Mouse (Mus musculus) midbrain, embryonic 14.5 days (tissue): ENCODE results near the gene Pou5f1. TPM values are rescaled to one million over a fixed set of nuclear protein-coding genes. Genes with fewer than 3 reads are reported as not detected.

Source experiments
- ATAC-seq: fragments of 200-750 bp; cut with Nextera tagmentation; 2 replicates; pipeline ENCODE4 v1.8.0; 2017; ENCODE audit warnings: moderate number of reproducible peaks, moderate library complexity; ENCODE audit not compliant: low FRiP score, low TSS enrichment
- DNase-seq: peaks from one replicate; pipeline ENCODE4 v3.0.0-alpha.2; 2015
- H3K27ac ChIP-seq: fragments of 300-500 bp; sonication (generic); replicated peaks from 2 replicates; pipeline ENCODE4 v1.5.1; 2014; ENCODE audit warnings: mild to moderate bottlenecking, low read depth, low read length, moderate library complexity
- H3K27me3 ChIP-seq: fragments of 300-500 bp; sonication (generic); 2 replicates; pipeline ENCODE4 v1.6.1; 2014; ENCODE audit warnings: low read length, control low read depth, mixed read lengths; ENCODE audit not compliant: control insufficient read depth, insufficient read depth
- H3K36me3 ChIP-seq: fragments of 300-500 bp; sonication (generic); 2 replicates; pipeline ENCODE4 v1.6.1; 2014; ENCODE audit warnings: low read length, control low read depth; ENCODE audit not compliant: control insufficient read depth, insufficient read depth
- H3K4me1 ChIP-seq: fragments of 300-500 bp; sonication (generic); 2 replicates; pipeline ENCODE4 v1.6.1; 2014; ENCODE audit warnings: mild to moderate bottlenecking, antibody characterized with exemption, low read length, control low read depth; ENCODE audit not compliant: control insufficient read depth, insufficient read depth
- H3K4me2 ChIP-seq: fragments of 300-500 bp; sonication (generic); 2 replicates; pipeline ENCODE4 v1.6.1; 2014; ENCODE audit warnings: mild to moderate bottlenecking, low read length, moderate library complexity
- H3K4me3 ChIP-seq: fragments of 300-500 bp; sonication (generic); replicated peaks from 2 replicates; pipeline ENCODE4 v1.5.1; 2014; ENCODE audit warnings: low read depth, low read length
- H3K9ac ChIP-seq: fragments of 300-500 bp; sonication (generic); replicated peaks from 2 replicates; pipeline ENCODE4 v1.6.1; 2014; ENCODE audit warnings: mild to moderate bottlenecking, low read length, moderate library complexity
- H3K9me3 ChIP-seq: fragments of 300-500 bp; sonication (generic); 2 replicates; pipeline ENCODE4 v1.6.1; 2016; ENCODE audit warnings: low read length, control low read depth, mixed read lengths; ENCODE audit not compliant: control insufficient read depth
- WGBS: fragments of 180-500 bp; shearing (Covaris S2); extraction: QIAGEN DNeasy Blood & Tissue Kit; methylation state at CpG from one replicate; pipeline ENCODE4 v1.1.7; 2014; 5-methylcytosine and 5-hydroxymethylcytosine counted together
- polyA plus RNA-seq: library from polyadenylated mRNA; unstranded; fragments of >200 nt; fragmentation: Nextera tagmentation; extraction: Ambion mirVana; gene quantifications from 2 replicates; pipeline ENCODE4 v1.2.1, GENCODE M21; 2014

Pou5f1 gene
- polyA plus RNA-seq, 1 experiment from 2014 or later, result not detected

DNA sequence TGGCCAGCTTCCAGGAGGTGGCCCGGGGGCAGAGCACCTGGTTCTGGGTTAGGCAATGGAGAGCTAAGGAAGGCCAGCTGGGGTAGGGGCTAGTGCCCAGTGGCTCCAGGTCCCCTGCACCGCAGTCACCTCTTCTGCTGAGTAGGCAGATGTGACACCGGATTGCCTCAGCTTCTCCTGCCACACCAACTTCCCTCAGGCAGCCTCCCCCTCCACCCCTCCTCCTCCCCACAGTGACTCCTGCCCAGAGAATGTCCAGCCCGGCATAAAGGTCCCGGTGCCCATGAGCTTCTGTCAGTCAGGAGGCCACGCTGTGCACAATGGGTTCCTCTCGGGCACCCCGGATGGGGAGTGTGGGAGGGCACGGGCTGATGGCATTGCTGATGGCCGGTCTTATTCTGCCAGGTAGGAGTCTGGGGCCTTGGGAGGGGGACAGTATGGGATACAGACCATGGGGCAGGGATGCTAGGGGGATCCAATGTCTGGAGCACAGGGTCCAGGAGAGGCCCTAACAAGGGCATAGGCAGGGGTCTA lies 46.1 kb downstream of the Pou5f1 start, which contains the start of gene Cdsn:
Gene Cdsn (plus strand): TSS at position 248 of the 534 bp plus-strand sequence.
- no peak within 1 kb of the TSS for H3K9ac ChIP-seq
- H3K4me3 ChIP-seq, result no peak within 1 kb of the TSS
- H3K27ac ChIP-seq, result no peak within 1 kb of the TSS
- H3K9me3 ChIP-seq, result no peaks in the 10 kb centered on the region
- DNase-seq (no peak), ATAC-seq (no peak)
- no peaks in the 10 kb centered on the region for H3K27me3 ChIP-seq
- no peaks in the 10 kb centered on the region for H3K4me1 ChIP-seq
- no peak within 1 kb of the TSS for H3K4me2 ChIP-seq
- no peaks in the 10 kb centered on the region for H3K36me3 ChIP-seq
- 70% methylated on average over 10 of the region's 10 CpGs for WGBS

DNA sequence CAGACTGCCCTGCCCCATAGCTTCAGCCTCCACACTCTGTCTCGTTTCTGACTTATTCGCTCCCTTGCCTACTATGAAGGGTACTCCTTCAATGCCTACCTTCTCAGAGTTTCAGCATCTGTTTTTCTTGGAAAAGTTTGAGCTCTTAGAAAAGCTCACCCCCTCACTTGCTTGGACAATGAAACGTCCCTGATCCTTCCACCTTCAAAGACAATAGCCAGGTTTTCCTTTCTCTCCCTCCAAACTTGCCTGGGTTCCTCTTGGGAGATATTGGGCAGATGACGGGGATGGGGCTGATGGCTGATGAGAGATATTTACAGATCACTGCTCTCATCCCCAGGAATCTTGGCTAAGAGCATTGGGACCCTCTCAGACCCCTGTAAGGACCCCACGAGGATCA lies 48.5 kb downstream of the Pou5f1 start:
- ATAC-seq (no peak), DNase-seq (no peak)
- no peaks in the 10 kb centered on the region for H3K27me3 ChIP-seq
- no peak overlapping the region for H3K9ac ChIP-seq
- H3K4me2 ChIP-seq, result no peak overlapping the region
- H3K9me3 ChIP-seq, result no peaks in the 10 kb centered on the region
- H3K4me1 ChIP-seq, result no peaks in the 10 kb centered on the region
- no peak overlapping the region for H3K4me3 ChIP-seq
- H3K36me3 ChIP-seq, result no peaks in the 10 kb centered on the region
- WGBS, result 83% methylated on average over 5 of the region's 5 CpGs
- H3K27ac ChIP-seq, result no peak overlapping the region

DNA sequence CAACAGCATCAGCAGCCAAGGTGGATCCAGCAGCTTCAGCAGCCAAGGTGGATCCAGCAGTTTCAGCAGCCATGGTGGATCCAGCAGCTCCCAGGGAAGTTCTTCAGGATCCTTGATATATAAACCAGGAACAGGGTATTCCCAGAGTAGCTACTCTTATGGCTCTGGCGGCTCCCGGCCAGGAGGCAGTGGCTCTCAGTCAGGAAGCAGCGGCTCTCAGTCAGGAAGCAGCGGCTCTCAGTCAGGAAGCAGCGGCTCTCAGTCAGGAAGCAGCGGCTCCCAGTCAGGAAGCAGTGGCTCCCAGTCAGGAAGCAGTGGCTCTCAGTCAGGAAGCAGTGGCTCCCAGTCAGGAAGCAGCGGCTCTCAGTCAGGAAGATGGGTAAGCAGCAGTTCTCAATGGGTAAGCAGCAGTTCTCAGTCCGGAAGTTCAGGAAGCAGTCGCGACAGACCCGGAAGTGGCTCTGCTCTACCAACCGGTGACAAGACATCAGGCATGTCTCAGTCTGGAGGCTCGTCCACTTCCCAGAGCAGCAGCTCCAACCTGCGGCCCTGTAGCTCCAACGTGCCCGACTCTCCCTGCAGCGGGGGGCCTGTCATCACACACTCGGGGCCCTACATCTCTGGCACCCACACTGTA lies 49.1 kb downstream of the Pou5f1 start:
- DNase-seq (no peak), ATAC-seq (no peak)
- no peak overlapping the region for H3K9ac ChIP-seq
- no peaks in the 10 kb centered on the region for H3K4me1 ChIP-seq
- H3K27ac ChIP-seq, result no peak overlapping the region
- 95% methylated on average over 17 of the region's 18 CpGs for WGBS
- no peak overlapping the region for H3K4me2 ChIP-seq
- no peak overlapping the region for H3K4me3 ChIP-seq
- H3K36me3 ChIP-seq, result no peaks in the 10 kb centered on the region
- H3K27me3 ChIP-seq, result no peaks in the 10 kb centered on the region
- no peaks in the 10 kb centered on the region for H3K9me3 ChIP-seq

DNA sequence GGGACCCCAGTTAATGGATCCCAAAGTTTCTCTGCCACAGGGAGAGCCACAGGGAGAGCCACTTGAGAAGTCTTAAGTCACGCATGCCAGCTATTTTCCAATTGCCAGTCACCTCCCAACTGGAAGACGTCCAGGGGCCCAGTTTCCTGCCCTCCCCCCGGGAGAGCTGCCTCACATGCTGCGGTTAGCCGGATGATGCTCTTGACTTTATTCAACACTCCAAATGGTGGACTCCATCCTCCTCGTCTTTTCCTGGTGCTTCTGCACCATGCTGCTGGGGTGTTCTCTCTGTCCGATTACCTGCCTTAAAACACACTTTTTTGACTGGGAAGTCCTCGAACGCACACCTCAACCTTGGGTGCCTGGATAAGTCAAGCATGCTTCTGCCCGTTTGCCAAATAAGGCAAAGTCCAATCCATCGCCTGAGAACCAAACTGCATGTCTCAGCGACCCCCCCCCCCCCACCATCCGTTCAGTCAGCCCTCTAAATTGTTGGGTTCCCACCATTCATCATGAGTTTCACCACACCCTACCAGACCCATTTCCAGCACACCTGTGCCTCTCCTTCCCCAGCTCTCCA lies 50.5 kb downstream of the Pou5f1 start:
- no peak overlapping the region for H3K9ac ChIP-seq
- no peaks in the 10 kb centered on the region for H3K9me3 ChIP-seq
- no peaks in the 10 kb centered on the region for H3K4me1 ChIP-seq
- H3K27me3 ChIP-seq, result no peaks in the 10 kb centered on the region
- H3K27ac ChIP-seq, result no peak overlapping the region
- ATAC-seq (no peak), DNase-seq (no peak)
- H3K4me3 ChIP-seq, result no peak overlapping the region
- H3K36me3 ChIP-seq, result no peaks in the 10 kb centered on the region
- WGBS, result 92% methylated on average over 13 of the region's 13 CpGs
- H3K4me2 ChIP-seq, result no peak overlapping the region

DNA sequence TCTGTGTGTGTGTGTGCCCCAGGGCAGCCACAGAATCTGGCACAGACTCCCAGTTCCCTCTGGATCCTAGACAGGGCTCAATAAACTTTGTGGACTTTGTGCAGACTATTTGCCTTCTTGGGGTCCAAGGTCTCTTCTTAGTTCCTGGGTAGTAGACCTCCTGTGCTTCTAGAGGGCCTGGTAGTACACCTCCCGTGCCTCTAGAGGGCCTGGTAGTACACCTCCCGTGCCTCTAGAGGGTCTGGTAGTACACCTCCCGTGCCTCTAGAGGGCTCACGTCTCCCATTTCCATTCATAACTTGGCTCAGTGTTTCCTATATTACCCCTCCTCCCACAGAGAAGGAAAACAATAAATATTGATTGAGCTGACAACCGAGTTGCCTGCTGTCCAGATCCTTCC lies 51.0 kb downstream of the Pou5f1 start:
- H3K9ac ChIP-seq, result no peak overlapping the region
- H3K4me2 ChIP-seq, result no peak overlapping the region
- DNase-seq (peak; percentile 64), ATAC-seq (no peak)
- no peaks in the 10 kb centered on the region for H3K27me3 ChIP-seq
- no peaks in the 10 kb centered on the region for H3K9me3 ChIP-seq
- H3K27ac ChIP-seq, result no peak overlapping the region
- H3K36me3 ChIP-seq, result no peaks in the 10 kb centered on the region
- WGBS, result 24% methylated on average over 5 of the region's 5 CpGs
- no peak overlapping the region for H3K4me3 ChIP-seq
- no peaks in the 10 kb centered on the region for H3K4me1 ChIP-seq

DNA sequence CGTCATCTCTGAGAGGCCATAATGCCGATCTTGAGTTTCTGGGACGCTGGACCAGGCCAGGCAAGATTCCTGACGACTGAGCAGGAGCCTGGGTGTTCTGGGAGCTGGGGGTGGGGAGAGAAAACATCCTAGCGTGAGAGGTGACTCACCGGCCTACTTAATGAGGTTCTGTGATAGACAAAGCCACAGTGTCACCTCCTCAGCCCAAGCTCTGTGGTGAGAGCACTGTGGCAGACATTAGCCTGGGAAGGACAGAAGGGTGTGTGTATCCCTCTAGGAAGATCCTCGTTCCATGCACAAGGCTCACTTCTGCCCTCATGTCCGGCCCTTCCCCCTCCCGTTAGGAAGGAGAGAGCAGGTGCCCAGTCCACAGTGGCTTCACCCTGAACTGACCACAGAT lies 51.5 kb downstream of the Pou5f1 start:
- no peak overlapping the region for H3K9ac ChIP-seq

DNA sequence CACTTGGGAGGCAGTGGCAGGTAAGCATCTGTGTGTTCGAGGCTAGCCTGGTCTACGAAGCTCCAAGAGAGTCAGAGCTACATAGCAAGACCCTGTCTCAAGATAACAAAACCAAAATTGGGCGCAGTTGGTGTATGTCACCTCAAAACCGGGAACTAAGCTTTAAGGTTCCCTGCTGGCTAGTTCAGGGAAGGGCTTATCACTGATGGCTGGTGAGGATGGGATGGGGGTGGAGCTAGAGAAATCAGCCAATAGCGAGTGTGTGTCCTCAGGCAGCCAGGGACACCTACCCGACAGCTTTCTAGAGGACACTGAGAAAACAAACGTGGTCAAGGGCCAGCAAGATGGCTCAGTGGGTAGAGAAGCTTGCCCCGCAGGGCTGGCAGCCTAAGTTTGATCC lies 52.4 kb downstream of the Pou5f1 start:
- no peak overlapping the region for H3K27ac ChIP-seq
- no peaks in the 10 kb centered on the region for H3K9me3 ChIP-seq
- H3K4me1 ChIP-seq, result no peaks in the 10 kb centered on the region
- DNase-seq, result no peak
- H3K27me3 ChIP-seq, result no peaks in the 10 kb centered on the region
- H3K4me3 ChIP-seq, result no peak overlapping the region
- no peak overlapping the region for H3K9ac ChIP-seq
- no peaks in the 10 kb centered on the region for H3K36me3 ChIP-seq
- no peak for ATAC-seq
- WGBS, result 61% methylated on average over 8 of the region's 8 CpGs
- no peak overlapping the region for H3K4me2 ChIP-seq

More for the DNA sequence above, 51.5 kb downstream of the Pou5f1 start:
- no peaks in the 10 kb centered on the region for H3K4me1 ChIP-seq
- no peak overlapping the region for H3K4me2 ChIP-seq
- no peak for DNase-seq
- no peak overlapping the region for H3K27ac ChIP-seq
- H3K36me3 ChIP-seq, result no peaks in the 10 kb centered on the region
- WGBS, result 83% methylated on average over 9 of the region's 9 CpGs
- H3K4me3 ChIP-seq, result no peak overlapping the region
- no peak for ATAC-seq
- no peaks in the 10 kb centered on the region for H3K27me3 ChIP-seq
- H3K9me3 ChIP-seq, result no peaks in the 10 kb centered on the region
